Mouse (Mus musculus) activated CD4-positive, CD25-positive, alpha-beta regulatory T cell, adult 4 months (primary cell): ENCODE measurements around the gene Adcy1. TPM values are rescaled to one million over a fixed set of nuclear protein-coding genes. Genes with fewer than 3 reads are reported as not detected.

Experiments
- ATAC-seq: one replicate; pipeline ENCODE4 v1.8.0; 2017
- polyA plus RNA-seq, 2 experiments: library from polyadenylated mRNA; unstranded; fragments of 100-300 nt; shearing (Covaris generic); gene quantifications; one replicate each; pipeline ENCODE4 v1.2.1; 2017

Adcy1 gene
- polyA plus RNA-seq, 2 experiments from 2014 or later: 0.09 TPM; not detected in 1

GRCm38 (mm10) chr11:7071617-7072016 lies 8.3 kb downstream of the Adcy1 start:
- ATAC-seq: no peak

DNA sequence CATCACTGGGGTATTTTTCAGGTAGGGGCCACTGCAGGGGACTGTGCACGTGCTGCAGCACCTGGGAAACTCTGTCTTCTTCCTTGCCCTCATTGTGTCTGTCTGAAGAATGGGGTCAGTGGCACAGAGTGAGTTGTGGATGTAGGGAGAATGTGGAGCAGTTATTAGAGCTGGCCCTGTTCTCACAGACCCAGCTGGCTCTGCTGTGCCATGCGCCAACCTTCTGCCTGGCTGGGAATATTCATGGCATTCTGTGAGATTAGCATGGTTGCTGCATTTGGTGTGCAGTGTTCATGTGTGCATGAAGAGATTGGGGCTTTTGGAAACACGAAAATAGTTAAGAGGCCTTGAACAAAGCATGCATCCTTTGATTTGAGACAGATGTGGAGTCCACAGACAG lies 10.3 kb downstream of the Adcy1 start:
- ATAC-seq: no peak

- no peak for ATAC-seq
Observed at GRCm38 (mm10) chr11:7076510-7076909, 13.2 kb downstream of the Adcy1 start.

- no peak for ATAC-seq
Observed at GRCm38 (mm10) chr11:7081893-7082292, 18.6 kb downstream of the Adcy1 start.

DNA sequence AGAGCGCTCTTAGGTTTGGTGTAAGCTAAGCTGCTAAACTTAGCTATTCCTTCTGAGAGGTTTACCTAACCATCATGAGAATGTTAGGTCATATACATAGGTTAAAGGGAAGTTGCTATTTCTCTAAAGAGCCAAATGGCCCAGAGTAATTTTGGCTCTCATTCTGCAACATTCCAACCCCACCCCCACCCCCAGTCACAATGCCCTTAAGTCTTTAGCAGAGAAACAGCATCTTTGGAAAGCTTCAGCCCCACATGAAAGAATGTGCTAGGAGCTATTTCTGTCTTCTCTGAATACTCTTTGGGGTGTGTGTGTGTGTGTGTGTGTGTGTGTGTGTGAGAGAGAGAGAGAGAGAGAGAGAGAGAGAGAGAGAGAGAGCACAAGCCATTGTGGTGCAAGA lies 20.6 kb downstream of the Adcy1 start:
- ATAC-seq: no peak

DNA sequence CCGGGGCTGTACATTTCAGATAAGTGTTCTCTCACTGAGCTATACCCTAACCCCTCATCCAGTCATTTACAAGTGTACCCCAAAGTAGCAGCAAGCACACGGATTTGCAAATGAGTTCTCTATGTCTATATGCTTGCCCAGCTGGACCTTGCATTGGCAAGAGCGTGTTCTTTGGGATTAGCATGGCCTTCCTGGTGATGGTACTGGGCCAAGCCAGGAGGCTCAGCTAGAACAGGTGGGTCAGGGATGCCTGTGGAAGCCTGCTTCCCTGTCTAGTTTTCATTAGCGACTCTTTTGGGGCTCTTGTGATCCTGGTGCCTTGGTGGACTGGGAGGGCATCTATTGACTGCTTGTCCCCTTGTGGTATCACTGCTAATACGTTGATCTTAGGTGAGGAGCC lies 21.9 kb downstream of the Adcy1 start:
- ATAC-seq: no peak

DNA sequence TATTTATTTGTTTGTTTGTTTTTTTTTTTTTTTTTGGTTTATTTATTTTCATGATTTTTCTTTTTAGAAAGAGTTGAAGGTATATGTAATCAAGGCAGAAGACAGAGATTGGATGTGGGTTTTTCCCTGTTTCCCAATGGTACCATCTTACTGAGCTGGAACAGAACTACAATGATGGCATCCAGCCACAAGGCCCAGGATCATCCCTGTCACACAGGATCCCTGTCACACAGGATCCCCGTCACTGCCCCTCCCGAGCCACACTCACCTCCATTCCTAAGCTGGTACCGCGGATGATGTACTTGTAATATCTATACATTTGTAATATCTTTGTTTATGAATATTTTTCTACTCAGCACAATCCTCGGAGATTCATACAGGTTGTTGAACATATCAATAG lies 27.8 kb downstream of the Adcy1 start:
- ATAC-seq: no peak

GRCm38 (mm10) chr11:7094844-7095243 lies 31.6 kb downstream of the Adcy1 start:
- ATAC-seq: no peak

DNA sequence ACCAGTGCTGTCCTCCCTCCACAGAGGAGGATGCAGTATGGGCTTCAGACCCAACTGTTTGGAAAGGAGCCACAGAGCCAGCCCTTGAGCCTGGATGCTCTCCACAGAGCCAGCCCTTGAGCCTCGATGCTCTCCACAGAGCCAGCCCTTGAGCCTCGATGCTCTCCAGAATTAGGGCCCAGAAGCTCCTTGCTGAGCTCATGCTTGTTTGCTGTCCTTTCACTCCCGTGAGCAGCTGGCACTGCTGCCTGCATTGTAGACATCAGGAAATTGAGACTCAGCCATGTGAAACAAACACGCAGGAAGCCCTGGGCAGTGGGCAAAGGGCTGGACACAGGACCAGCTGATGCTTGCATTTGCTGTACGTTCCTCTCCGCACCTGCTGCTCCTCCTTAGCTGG lies 38.4 kb downstream of the Adcy1 start:
- ATAC-seq: no peak

DNA sequence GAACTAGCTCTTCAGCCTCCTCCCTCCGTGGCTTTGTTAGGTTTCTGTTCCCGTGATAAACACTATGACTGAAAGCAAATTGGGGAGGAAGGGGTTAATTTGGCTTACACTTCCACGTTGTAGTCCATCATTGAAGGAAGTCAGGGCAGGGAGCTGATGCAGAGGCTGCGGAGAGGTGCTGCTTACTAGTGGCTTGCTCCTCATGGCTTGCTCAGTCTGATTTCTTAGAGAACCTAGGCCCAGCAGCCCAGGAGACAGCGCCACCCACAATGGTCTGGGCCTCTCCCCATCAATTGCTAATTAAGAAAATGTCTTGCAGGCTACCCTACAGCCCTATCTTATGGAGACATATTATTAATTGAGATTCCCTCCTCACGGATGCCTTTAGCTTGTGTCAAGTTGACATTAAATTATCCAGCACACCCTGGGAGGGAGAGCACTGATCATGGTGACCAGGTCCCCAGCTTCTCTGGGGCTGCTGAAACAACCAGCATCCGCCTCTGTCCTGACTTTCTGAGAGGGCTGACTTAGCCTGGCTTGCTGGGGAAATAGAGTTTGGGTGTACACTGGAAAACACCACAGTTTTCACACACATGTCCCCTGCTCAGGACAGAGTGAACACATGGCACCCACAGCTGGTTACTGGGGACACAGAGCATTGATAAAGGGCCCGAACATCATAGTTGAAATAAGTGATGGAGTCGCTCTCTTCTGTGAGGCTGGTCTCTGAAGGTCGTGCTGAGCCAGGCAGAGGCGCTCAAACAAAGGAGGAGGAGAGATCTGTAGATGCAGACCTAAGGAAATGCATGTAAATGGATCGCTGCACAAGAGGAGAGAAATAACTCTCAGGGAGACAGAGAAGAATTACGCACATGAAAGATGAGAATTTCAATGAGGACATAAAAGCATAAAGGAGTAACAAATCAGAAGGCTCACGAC lies 39.2 kb downstream of the Adcy1 start:
- ATAC-seq: no peak

- no peak for ATAC-seq
Observed at GRCm38 (mm10) chr11:7105337-7105736, 42.0 kb downstream of the Adcy1 start.

GRCm38 (mm10) chr11:7109131-7109530 lies 45.8 kb downstream of the Adcy1 start:
- no peak for ATAC-seq

DNA sequence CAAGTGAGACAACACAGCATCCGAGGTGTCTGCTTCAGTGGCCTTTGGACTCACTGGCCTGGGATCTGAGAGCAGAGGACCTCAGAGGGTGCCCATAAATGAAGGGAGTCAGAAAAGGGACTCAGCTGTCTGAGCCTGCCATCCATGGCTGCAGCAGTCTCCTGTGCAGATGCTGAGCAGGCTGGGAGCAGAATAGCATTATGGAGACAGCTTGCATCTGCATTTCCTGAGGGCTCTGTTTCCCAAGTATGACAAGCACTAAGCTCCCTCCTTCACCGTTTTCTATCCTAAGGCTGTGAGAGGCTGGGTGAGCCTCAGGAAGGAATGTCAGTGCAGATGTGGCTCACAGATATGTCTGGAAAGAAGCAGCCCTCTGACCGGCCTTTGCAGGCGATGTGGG lies 49.8 kb downstream of the Adcy1 start:
- ATAC-seq: no peak

DNA sequence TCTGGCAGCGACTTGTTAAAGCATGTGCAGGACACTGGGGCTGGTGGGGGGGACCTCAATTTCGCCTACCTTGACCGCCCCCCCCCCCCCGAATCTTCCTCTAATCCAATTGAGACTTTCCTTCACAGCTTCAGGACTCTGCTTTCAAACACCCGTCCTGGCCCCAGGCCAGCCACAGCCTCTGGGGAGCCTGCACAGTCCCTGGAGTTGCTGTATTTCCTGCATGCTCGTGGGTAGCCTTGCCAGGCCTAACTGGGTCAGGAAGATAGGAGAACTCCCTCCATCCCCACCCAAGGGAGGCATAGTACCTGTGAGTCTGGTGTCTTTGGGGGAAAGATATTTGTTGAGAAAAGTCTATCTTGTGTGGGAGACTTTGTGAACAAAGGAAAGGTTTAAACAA lies 50.4 kb downstream of the Adcy1 start:
- ATAC-seq: no peak

DNA sequence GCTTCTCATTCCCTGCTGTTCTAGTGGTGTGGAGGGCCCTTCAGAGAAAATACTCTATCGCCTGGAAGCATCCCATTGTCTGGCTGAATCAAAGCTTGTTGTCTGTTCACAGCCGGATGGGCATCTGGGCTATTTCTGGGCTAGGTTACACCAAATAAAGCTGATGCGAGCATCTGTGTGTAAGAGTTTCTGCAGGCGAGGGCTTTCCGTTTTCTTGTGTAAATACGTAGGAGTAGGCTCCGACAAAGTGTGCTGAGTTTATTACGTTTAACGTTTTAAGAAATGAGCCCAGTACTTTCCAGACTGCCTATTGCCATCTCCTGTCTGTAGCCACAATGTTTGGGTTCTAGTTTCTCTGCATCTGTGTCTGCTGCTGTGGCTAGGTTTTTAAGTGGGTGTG lies 51.0 kb downstream of the Adcy1 start:
- no peak for ATAC-seq

- no peak for ATAC-seq
Observed at GRCm38 (mm10) chr11:7116647-7117046, 53.4 kb downstream of the Adcy1 start.

GRCm38 (mm10) chr11:7129319-7130051 lies 66.2 kb downstream of the Adcy1 start:
- ATAC-seq: no peak

- ATAC-seq: no peak
Observed at GRCm38 (mm10) chr11:7132736-7133387, 69.6 kb downstream of the Adcy1 start.

GRCm38 (mm10) chr11:7133736-7134135 lies 70.4 kb downstream of the Adcy1 start:
- ATAC-seq: no peak

DNA sequence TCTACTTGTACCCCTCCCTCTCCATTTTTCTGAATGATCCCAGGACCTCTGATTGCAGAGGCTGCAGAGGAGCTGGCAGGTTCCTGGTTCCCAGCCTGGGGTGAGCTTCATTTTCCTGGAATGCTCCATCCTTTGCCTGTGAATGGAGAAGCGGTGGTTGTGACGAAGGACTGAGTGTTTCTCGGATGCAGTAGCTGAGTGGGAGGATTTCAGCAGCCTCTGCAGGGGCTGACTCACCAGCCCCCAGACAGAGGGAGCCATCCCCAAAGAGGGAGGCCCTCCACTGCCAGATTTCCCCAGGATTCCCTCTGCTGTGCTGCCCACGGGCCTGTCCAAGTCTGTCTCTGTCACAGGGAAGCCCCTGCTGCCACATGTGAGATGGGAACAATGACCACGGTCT lies 71.0 kb downstream of the Adcy1 start:
- ATAC-seq: no peak

GRCm38 (mm10) chr11:7135301-7135700 lies 72.0 kb downstream of the Adcy1 start:
- no peak for ATAC-seq

DNA sequence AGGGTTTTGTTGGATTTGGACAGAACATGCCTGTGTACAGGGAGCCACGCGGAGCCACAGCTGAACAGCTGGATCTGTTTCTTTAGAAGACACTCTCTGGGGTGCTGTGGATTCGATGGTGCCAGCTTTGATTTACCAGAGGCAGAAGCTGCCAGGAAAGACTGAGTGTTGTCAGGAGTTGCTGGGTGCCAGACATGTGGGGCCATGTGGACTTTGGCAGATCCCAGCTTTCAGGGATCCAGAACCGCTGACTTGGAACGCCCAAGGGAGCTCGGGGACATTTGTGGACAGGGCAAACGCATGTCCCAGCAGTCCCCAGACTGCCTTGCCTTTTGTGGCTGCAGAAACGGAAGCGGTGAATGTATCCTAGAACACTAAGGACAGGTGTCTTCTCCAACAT lies 72.5 kb downstream of the Adcy1 start:
- ATAC-seq: no peak

DNA sequence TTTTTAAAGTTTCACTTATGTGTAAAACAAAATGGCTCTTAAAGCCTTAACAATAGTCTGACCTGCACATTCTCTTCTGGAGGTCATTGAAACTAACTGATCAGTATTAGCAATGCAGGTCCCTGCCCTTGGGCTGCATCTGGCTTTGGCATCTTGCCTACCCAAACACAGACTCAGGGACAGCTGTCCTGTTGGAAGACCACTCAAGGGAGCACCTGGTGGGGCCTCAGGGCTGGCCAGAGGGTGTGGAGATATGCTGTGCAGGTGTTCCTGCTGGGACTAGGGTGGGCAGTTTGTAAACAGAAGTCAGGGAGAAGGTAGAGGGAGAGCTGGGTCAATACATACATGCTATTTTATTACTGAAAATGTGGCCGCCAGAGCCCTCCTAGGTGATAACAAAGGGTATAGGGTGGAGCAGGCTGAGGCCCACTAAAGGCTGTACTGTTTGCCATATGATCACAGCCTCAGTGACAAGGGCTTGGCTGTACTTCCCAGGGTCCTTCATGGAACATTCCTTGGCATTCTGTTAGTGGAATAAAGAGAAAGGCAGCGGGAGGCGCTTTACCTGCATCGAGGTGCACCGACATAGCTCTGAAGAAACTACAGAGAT lies 73.1 kb downstream of the Adcy1 start:
- ATAC-seq: no peak
